In genomic region chr9:65671431-65671931, GRCm38 (mm10) we compare ENCODE assay signal across 9 mouse cellular contexts. TPM values are rescaled to one million over a fixed set of nuclear protein-coding genes. Genes with fewer than 3 reads are reported as not detected.
DNase-seq lines count a peak whose midpoint lies in the region; TF ChIP-seq lines count a peak whose summit lies in the region.
"Had no signal": no experiment of that assay in that cellular context is flagged by ENCODE, and none has a peak within 500 bp of the region (broad histone marks: within the 10 kb centered on the region; RNA-seq: fewer than 3 reads in every experiment).

No protein-coding gene starts in this region.

- WGBS in heart, embryonic 10.5 days = 52% methylated on average over 9 of the region's 9 CpGs
- 42% methylated on average over 9 of the region's 9 CpGs for WGBS in thymus, adult 2 months

- H3K27ac ChIP-seq in layer of hippocampus, adult 2 months = 0 out of 2 replicates have a peak overlapping the region, but pooled peaks have one; percentile 19
- peak overlapping the region; percentile 76 for H3K27ac ChIP-seq in heart, embryonic 10.5 days
- H3K27ac ChIP-seq in thymus, adult 2 months (ENCODE audit: control insufficient read depth, insufficient read depth, low read length) = no peak overlapping the region
- H3K27ac ChIP-seq: macrophage had no signal

- no peaks in the 10 kb centered on the region for H3K27me3 ChIP-seq in heart, embryonic 10.5 days (ENCODE audit: insufficient read depth, poor library complexity, severe bottlenecking)
- no peaks in the 10 kb centered on the region for H3K27me3 ChIP-seq in thymus, adult 2 months (ENCODE audit: control insufficient read depth, insufficient read depth, low read length)

- no peak overlapping the region for H3K4me3 ChIP-seq in layer of hippocampus, adult 2 months
- H3K4me3 ChIP-seq in heart, embryonic 10.5 days = no peak overlapping the region
- H3K4me3 ChIP-seq in thymus, adult 2 months (ENCODE audit: control insufficient read depth, insufficient read depth, low read length) = no peak overlapping the region

- no peak for TF ChIP-seq CTCF in layer of hippocampus, adult 2 months (conservative IDR thresholded peaks at IDR 0.05)
- no peak for TF ChIP-seq CTCF in thymus, adult 2 months (IDR thresholded peaks at IDR 0.05; ENCODE audit: borderline replicate concordance, control insufficient read depth, extremely low read depth, insufficient read depth, low read length, poor library complexity)

- no peaks in the 10 kb centered on the region for H3K9me3 ChIP-seq in heart, embryonic 10.5 days

- DNase-seq in layer of hippocampus, adult 2 months (ENCODE audit: low spot score in 2 of 2) = no peak
- no peak for DNase-seq in layer of hippocampus, adult 18-20 months (ENCODE audit: low spot score in 2 of 2)
- DNase-seq in heart, embryonic 10.5 days (ENCODE audit: low spot score) = no peak
- DNase-seq in kidney, postnatal 14 days = peak; percentile 93
- DNase-seq in ovary, postnatal 36 days (ENCODE audit: low spot score) = peak; percentile 53
- DNase-seq in thymus, postnatal 25 days = no peak
- DNase-seq in thymus, adult 2 months = no peak
- no peak for DNase-seq in urinary bladder, adult 2 months (ENCODE audit: low spot score)

- TF ChIP-seq POLR2A in thymus, adult 2 months (IDR thresholded peaks at IDR 0.05; ENCODE audit: control insufficient read depth, extremely low read depth, insufficient read depth, low read length, poor library complexity) = no peak

- H3K4me1 ChIP-seq in heart, embryonic 10.5 days = peaks cover 29% of the 10 kb centered on the region
- H3K4me1 ChIP-seq in thymus, adult 2 months (replicated peaks; ENCODE audit: control insufficient read depth, insufficient read depth, low read length) = peaks cover 6% of the 10 kb centered on the region

- H3K36me3 ChIP-seq in heart, embryonic 10.5 days = no peaks in the 10 kb centered on the region
- no peaks in the 10 kb centered on the region for H3K36me3 ChIP-seq in thymus, adult 2 months (ENCODE audit: control insufficient read depth, insufficient read depth, low read length)

RNA-seq across cellular contexts. Expression of gene Oaz2, which starts 3.7 kb away (rescaled TPM):
- 100 to 1,000 TPM; 199 to 204 TPM for total RNA-seq in layer of hippocampus, adult 2 months (2021)
- 100 to 1,000 TPM; 215 to 217 TPM for total RNA-seq in layer of hippocampus, adult 18-20 months (2021)
- polyA plus RNA-seq in heart, embryonic 10.5 days (2016; fragmentation: Nextera tagmentation; extraction: Ambion mirVana) = 268 and 288 TPM in 2 replicates
- 58.6 and 68.1 TPM in 2 replicates for polyA plus RNA-seq in thymus, adult 2 months (2012; rRNA removed)
- 162 and 173 TPM in 2 replicates for polyA plus RNA-seq in urinary bladder, adult 2 months (2012; rRNA removed)

RNA-seq across cellular contexts. Expression of gene Rbpms2, which starts 42.0 kb away (rescaled TPM):
- 1 to 10 TPM; 2.1 to 2.8 TPM for total RNA-seq in layer of hippocampus, adult 2 months (2021)
- 1 to 10 TPM; 2.2 to 3.2 TPM for total RNA-seq in layer of hippocampus, adult 18-20 months (2021)
- polyA plus RNA-seq in heart, embryonic 10.5 days (2016; fragmentation: Nextera tagmentation; extraction: Ambion mirVana) = 117 and 179 TPM in 2 replicates
- 10.5 and 11.5 TPM in 2 replicates for polyA plus RNA-seq in thymus, adult 2 months (2012; rRNA removed)
- 142 and 175 TPM in 2 replicates for polyA plus RNA-seq in urinary bladder, adult 2 months (2012; rRNA removed)

Comparison
In these comparisons a context has a peak if more than half of its experiments do, and no peak if none do; other contexts are left out.
1. DNase-seq: peak in kidney, postnatal 14 days (single experiment) and ovary, postnatal 36 days (single experiment); none in layer of hippocampus, adult 2 months (0 of 2), layer of hippocampus, adult 18-20 months (0 of 2), heart, embryonic 10.5 days (single experiment), thymus, postnatal 25 days (single experiment), thymus, adult 2 months (single experiment) and urinary bladder, adult 2 months (single experiment).